Mouse (Mus musculus) embryonic stem cell, embryonic (primary cell): ENCODE measurements at regions not wholly inside any gene's neighbourhood (a gene's known extent, or its start where the extent isn't known, plus 50 kb on each side); places are given as distances from the start of the nearest gene placed in this dataset.

Experiments
- CTCF ChIA-PET, 4 experiments: fragments of 300-600 bp in 2 of 4; fragments of 350-600 bp in 2 of 4; sonication (Branson Sonifier 250); formaldehyde crosslinking; loops; one replicate each; lab custom pipeline; 2022; ENCODE audit warnings: inconsistent platforms in 2 of 4; lab: Charles Lee
- POLR2A ChIA-PET, 4 experiments: fragments of 300-600 bp in 2 of 4; fragments of 350-600 bp in 2 of 4; sonication (Branson Sonifier 250); formaldehyde crosslinking; loops; one replicate each; lab custom pipeline; 2022; ENCODE audit warnings: antibody characterized with exemption in 4 of 4, inconsistent platforms in 1 of 4; lab: Charles Lee

DNA sequence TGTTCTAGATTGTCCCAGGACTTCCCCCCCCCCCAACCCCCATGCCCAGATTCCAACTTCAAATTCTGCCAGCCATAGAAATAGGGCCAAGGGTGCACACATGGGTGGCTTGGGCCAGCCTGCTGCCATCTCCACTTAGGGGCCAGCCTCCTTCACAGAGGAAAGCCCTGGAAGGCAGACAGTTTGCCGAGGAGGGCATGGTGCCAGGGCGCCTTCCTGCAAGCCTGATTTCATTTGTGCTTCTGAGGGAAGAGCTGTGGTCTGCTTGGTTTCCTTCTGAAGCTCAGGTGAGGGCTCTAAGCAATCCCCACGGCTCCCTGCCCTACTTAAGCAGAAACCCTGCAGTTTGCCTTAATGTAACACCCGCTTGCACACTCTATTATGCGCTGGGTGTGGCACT is 52.3 kb upstream of the Tcl1 start:
- POLR2A ChIA-PET, result no interaction called here
- CTCF ChIA-PET, result interaction anchor here in 1 of 4 experiments (0.6 kb wide), 1 partner anchor 17 kb away, joined by 3 read pairs; no protein-coding TSS in a partner anchor

DNA sequence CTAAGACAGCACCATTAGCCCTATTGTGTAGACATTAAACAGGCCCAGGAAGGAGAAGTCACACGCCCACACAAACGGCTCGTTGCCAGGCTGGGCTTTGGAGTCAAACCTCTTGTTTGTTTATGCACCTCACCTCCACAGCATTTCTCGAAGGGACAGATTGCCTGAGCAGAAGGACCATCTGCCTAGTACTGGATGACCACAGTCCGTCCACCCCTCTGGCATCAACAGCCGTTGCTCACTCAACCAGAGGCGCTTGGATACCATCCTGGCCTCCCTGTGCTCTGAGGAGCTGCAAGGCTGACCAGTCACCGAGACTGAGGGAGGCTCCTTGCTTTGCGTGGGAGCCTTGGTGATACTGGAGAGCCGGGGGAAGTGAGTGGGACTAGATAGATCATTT is 53.6 kb upstream of the Tunar start:
- ChIA-PET POLR2A (interaction anchor here in 3 of 4 experiments (0.5 to 2.1 kb wide), 5 partner anchors 21 to 459 kb away, joined by 3 to 7 read pairs (median 4); no protein-coding TSS in a partner anchor), CTCF (interaction anchor here in 1 of 4 experiments (0.8 kb wide), 1 partner anchor 21 kb away, joined by 4 read pairs; no protein-coding TSS in a partner anchor)

DNA sequence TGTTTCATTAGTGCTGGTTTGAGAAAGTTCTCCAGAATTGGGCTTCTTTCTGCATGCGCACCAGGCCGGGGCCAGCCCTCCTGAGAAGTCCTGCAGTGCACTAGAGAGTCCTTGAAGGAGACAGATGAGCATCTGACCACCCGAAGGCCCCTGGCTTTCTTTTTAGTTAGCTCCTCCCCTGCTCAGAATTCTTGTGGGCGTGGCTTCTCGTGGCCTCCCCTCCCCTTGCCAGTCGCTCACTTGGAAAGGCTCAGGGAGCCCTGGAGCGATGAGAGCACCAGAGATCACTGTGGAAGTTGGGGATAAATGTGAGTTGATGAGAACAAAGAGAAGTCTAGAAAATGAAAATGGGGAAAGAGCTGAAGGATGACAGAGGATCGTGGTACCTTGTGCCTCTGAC is 52.6 kb upstream of the Tunar start:
- CTCF ChIA-PET, result interaction anchor here in 2 of 4 experiments (0.5 to 1.5 kb wide), 2 partner anchors 19 to 784 kb away, joined by 4 to 5 read pairs; no protein-coding TSS in a partner anchor
- POLR2A ChIA-PET, result interaction anchor here in 3 of 4 experiments (0.8 to 2.1 kb wide), 4 partner anchors 22 to 146 kb away, joined by 3 to 7 read pairs (median 4); no protein-coding TSS in a partner anchor

DNA sequence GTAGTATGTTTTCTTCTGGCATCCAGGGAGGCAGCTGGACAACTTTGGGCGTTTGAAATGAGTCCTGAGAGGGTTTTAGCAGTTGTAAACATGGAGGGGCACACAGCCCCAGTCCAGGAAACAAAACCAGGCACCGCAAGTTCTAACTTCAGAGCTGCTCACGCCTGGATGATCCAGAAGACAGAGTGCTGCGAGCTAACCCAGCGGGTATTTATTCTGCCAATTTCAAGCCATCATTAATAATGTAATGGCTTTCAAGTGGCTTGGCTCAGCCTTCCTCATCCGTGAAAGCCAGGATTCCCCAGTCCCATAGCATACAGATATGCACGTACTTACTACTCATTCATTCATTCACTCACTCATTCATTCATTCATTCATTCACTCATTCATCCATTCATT is 51.6 kb upstream of the Tunar start:
- ChIA-PET CTCF (interaction anchor here in 1 of 4 experiments (0.6 kb wide), 2 partner anchors 8 to 79 kb away, joined by 3 to 5 read pairs; no protein-coding TSS in a partner anchor), POLR2A (interaction anchor here in 2 of 4 experiments (0.9 to 2.1 kb wide), 2 partner anchors 24 kb away, joined by 3 to 6 read pairs; no protein-coding TSS in a partner anchor)
